Mouse (Mus musculus) embryonic fibroblast, embryonic 13.5 days (primary cell): ENCODE measurements around the gene Mrfap1. TPM values are rescaled to one million over a fixed set of nuclear protein-coding genes. Genes with fewer than 3 reads are reported as not detected.
"Not testable (repeated sequence)": the region's sequence is repeated elsewhere in the genome, so short reads cannot be mapped to it uniquely, and the experiment has no call there.

Experiments used
- H3K27ac ChIP-seq: 2 replicates; pipeline ENCODE4 v1.5.1; 2012; ENCODE audit warnings: low read length, control low read depth, inconsistent platforms; ENCODE audit not compliant: insufficient read depth
- H3K4me1 ChIP-seq: 2 replicates; pipeline ENCODE4 v1.6.1; 2011; ENCODE audit warnings: low read length; ENCODE audit not compliant: control insufficient read depth, insufficient read depth
- H3K4me3 ChIP-seq: 2 replicates; pipeline ENCODE4 v1.5.1; 2011; ENCODE audit warnings: mild to moderate bottlenecking, control low read depth, low read length; ENCODE audit not compliant: insufficient read depth
- CTCF ChIP-seq: IDR thresholded peaks from 2 replicates; pipeline ENCODE4 v1.5.1; 2011; ENCODE audit warnings: mild to moderate bottlenecking, control low read depth, low read length, moderate library complexity, borderline replicate concordance; ENCODE audit not compliant: insufficient read depth
- POLR2A ChIP-seq: IDR thresholded peaks from 2 replicates; pipeline ENCODE4 v1.6.1; 2011; ENCODE audit warnings: low read depth, mild to moderate bottlenecking, control low read depth, low read length, moderate library complexity
- polyA plus RNA-seq: library from polyadenylated mRNA; stranded (reverse); fragments of >200 nt; gene quantifications from 2 replicates; pipeline ENCODE4 v1.2.4, GENCODE M21; 2011; ENCODE audit warnings: low read depth; ENCODE audit not compliant: missing spikeins, insufficient read length

The Mrfap1 gene
- polyA plus RNA-seq, 1 experiment: 394 TPM

DNA sequence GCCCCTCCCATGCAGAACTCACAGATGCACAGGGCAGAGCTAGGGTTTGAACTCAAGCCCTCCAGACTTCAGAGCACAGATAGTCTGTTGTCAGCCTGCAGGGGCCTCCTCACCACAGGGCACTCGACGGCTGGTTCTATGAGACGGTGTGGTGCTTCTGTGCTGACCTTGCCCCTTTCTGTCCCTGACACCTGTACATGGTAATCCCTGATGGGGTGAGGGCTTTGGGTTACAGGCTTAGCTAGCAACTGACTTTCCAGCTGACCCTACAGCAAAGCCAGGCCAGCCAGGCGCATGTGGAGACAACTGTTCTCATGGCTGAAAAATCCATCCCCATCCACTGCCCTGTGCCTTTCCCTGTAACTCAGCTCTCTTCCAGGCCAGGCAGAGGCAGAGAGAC, 26.3 kb upstream of the Mrfap1 start:
- Histone ChIP-seq H3K27ac (no peak overlapping the region), H3K4me3 (no peak overlapping the region), H3K4me1 (no peaks in the 10 kb centered on the region)
- TF ChIP-seq CTCF (no peak), POLR2A (no peak)

- no peak overlapping the region for H3K4me3 ChIP-seq
- no peak overlapping the region for H3K27ac ChIP-seq
- TF ChIP-seq POLR2A (no peak), CTCF (peak; percentile 90)
- H3K4me1 ChIP-seq: no peaks in the 10 kb centered on the region
Measured at GRCm38 (mm10) chr5:36820142-36820541, 23.6 kb upstream of the Mrfap1 start.

DNA sequence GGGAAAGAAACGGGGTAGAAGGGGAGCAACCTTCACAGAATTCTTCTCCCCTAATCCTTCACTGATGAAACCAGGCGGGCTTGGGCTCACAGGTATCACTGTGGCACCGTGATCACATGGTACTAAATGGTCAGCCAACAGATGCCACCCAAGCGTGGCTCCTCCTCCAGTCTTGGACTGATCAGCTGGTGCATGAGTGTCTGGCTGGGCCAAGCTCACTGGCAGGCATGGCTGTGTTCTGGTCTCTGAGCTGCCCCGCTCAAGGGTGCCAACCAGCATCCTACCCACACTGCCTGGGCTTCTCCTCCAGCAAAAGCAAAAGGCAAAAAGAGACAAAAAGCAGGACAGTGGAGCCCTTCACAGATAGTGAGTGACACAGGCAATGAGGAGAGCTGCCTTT, 23.2 kb upstream of the Mrfap1 start:
- Histone ChIP-seq H3K4me1 (no peaks in the 10 kb centered on the region), H3K27ac (no peak overlapping the region), H3K4me3 (no peak overlapping the region)
- TF ChIP-seq POLR2A: no peak
- no peak for TF ChIP-seq CTCF

GRCm38 (mm10) chr5:36817738-36818137, 21.2 kb upstream of the Mrfap1 start:
- TF ChIP-seq CTCF: no peak
- no peak for TF ChIP-seq POLR2A
- Histone ChIP-seq H3K4me1 (no peaks in the 10 kb centered on the region), H3K27ac (no peak overlapping the region), H3K4me3 (no peak overlapping the region)

GRCm38 (mm10) chr5:36814554-36814953, 18.0 kb upstream of the Mrfap1 start:
- TF ChIP-seq CTCF (no peak), POLR2A (no peak)

DNA sequence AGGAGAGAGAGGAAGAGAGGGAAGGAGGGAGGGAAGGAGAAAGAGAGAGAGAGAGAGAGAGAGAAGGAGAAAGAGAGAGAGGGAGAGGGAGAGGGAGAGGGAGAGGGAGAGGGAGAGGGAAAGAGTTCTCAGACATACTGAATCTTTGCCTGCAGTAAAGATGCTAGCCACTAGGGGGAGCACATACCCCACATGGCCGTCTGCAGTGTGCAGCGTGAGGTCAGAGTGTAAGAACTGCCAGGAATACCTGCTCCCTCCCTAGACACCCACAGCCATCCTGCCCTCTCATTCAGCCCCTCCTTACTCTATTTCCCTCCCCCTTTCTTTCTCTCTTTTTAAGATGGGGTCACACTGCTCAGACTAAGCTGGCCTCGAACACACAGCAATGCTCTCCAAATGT, 14.8 kb upstream of the Mrfap1 start:
- Histone ChIP-seq H3K27ac (no peak overlapping the region), H3K4me3 (no peak overlapping the region), H3K4me1 (no peaks in the 10 kb centered on the region)
- TF ChIP-seq CTCF: peak; percentile 93
- TF ChIP-seq POLR2A: no peak

More at GRCm38 (mm10) chr5:36814554-36814953, 18.0 kb upstream of the Mrfap1 start:
- H3K27ac ChIP-seq: no peak overlapping the region
- H3K4me3 ChIP-seq: no peak overlapping the region
- no peaks in the 10 kb centered on the region for H3K4me1 ChIP-seq

DNA sequence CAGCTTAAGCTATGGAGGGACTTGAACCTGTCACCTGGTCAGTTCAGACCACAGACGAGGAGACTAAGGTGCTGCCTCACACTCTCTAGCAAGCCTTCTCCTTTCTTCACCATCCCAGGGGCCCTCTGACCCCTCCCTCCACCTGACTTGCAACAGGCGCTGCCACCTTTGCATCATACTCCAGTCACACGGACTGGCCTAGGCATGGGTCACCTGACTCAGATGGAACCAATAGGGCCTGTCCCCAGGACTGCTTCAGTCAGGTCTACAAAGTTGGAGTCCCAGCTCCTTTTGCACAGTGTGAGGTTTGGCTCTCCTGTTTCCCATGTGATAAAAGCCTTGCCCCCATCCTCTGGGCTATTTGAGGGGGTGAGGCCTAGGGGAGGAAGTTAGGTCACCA, 14.1 kb upstream of the Mrfap1 start:
- no peak overlapping the region for H3K27ac ChIP-seq
- no peak for TF ChIP-seq POLR2A
- TF ChIP-seq CTCF: no peak
- no peaks in the 10 kb centered on the region for H3K4me1 ChIP-seq
- no peak overlapping the region for H3K4me3 ChIP-seq

DNA sequence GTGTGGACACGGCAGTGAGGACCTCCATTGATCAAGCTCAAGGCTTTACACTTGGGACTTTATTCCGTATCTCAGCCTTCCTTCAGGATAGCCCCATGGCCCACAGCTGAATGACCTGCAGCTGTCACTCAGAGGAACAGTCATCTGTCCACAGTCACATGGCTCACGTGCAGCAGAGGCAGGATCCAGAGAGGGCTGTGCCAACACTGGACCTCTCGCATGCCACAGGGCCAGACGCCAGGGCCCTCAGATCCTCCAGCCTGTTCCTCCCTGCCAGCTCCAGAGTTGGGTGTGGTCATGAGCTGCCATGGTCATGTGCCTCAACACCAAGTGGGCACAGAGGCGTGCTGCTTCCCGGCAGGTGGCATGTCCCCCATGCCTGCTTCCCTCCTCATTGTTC, 12.6 kb upstream of the Mrfap1 start:
- no peaks in the 10 kb centered on the region for H3K4me1 ChIP-seq
- TF ChIP-seq CTCF: no peak
- no peak for TF ChIP-seq POLR2A
- no peak overlapping the region for H3K27ac ChIP-seq
- H3K4me3 ChIP-seq: no peak overlapping the region

DNA sequence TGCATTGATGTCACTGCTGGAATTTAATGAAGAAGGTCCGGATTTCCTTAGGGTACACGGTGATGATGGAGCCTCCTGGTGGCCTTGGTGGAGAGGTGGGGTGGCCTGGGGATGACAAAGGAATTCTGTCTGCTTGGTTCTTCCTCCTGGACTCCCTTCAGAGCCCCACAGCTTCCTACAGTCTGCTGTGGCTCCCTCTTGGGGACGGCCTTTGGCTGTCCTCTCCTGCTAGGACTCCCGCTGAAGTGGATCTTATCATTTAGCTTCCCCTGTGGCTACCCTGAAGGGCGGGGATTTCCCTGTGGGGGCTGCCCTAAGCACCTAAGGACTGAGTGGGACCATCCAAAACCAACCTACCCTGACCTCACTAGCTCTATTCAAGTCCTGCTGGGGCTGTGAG, 10.5 kb upstream of the Mrfap1 start:
- Histone ChIP-seq H3K27ac (no peak overlapping the region), H3K4me3 (no peak overlapping the region), H3K4me1 (no peaks in the 10 kb centered on the region)
- TF ChIP-seq POLR2A (no peak), CTCF (no peak)

DNA sequence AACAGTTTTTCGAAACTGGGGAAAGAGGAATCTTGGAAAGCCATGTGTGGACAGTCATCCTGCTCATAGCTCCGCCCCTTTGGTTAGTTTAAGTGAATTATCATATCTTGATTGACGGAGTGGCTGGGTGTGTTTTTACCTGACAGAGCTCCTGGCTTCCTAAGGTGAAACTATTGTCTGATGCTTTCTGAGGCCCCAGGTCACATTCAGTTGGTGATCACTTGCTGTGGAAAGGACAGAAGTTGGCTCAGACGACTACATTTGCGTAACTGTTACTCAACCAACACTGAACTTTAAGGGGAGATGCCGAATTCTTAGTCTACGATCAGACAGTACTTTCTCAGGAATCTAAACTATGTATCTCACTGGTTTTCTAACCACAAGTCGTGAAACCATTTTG, 719 bp upstream of the Mrfap1 start:
- Histone ChIP-seq H3K4me3 (peak overlapping the region; percentile 36; the same call in 1 of the 2 replicates), H3K4me1 (peaks cover 8% of the 10 kb centered on the region; the same call in 1 of the 2 replicates), H3K27ac (peak overlapping the region; percentile 93)
- TF ChIP-seq CTCF (no peak), POLR2A (no peak; the same call in 1 of the 2 replicates)

- peak overlapping the region; percentile 46 for H3K4me3 ChIP-seq
- peak overlapping the region; percentile 91 for H3K27ac ChIP-seq
- not testable (repeated sequence) for H3K4me1 ChIP-seq
Measured at GRCm38 (mm10) chr5:36795647-36796295, 801 bp downstream of the Mrfap1 start.
